Mouse (Mus musculus): ENCODE results near the gene Iah1. TPM values are rescaled to one million over a fixed set of nuclear protein-coding genes. Genes with fewer than 3 reads are reported as not detected.

Iah1 gene
- total RNA-seq, 1 experiment from 2014 or later = 23.6 TPM

- no peak for ATAC-seq (ENCODE audit: extremely low read depth, insufficient number of reproducible peaks, low FRiP score, poor library complexity, severe bottlenecking)
These were observed 4.0 kb upstream of the Iah1 start for GRCm38 (mm10) chr12:21312201-21312600.

GRCm38 (mm10) chr12:21316869-21317265, 678 bp downstream of the Iah1 start:
- no peak for ATAC-seq (ENCODE audit: extremely low read depth, insufficient number of reproducible peaks, low FRiP score, poor library complexity, severe bottlenecking)

GRCm38 (mm10) chr12:21318143-21318895, 2.1 kb downstream of the Iah1 start:
- peak; percentile 55 for ATAC-seq (ENCODE audit: extremely low read depth, insufficient number of reproducible peaks, low FRiP score, poor library complexity, severe bottlenecking)

DNA sequence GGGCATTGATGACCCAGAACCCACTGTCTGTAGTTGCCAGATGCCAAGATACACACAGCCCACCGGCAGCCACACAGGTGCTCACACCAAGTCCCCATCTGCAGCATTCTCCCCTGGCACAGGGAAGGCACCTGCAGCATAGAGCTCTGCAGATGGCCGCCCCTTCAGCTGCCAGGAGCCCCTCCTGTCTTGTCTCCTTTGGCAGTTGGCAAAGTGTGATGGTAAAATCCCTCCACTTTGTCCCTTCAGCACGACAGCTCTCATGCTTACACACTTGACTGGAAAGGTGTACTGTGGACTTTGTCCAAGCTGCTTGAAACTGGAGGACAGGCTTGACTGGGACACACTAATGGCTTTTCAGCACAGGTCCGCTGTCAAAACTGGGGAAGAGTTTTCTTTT, 4.1 kb downstream of the Iah1 start:
- no peak for ATAC-seq (ENCODE audit: extremely low read depth, insufficient number of reproducible peaks, low FRiP score, poor library complexity, severe bottlenecking)

GRCm38 (mm10) chr12:21321170-21321569, 5.0 kb downstream of the Iah1 start:
- ATAC-seq (ENCODE audit: extremely low read depth, insufficient number of reproducible peaks, low FRiP score, poor library complexity, severe bottlenecking) = no peak

GRCm38 (mm10) chr12:21322296-21322695, 6.1 kb downstream of the Iah1 start:
- no peak for ATAC-seq (ENCODE audit: extremely low read depth, insufficient number of reproducible peaks, low FRiP score, poor library complexity, severe bottlenecking)

GRCm38 (mm10) chr12:21322856-21323255, 6.7 kb downstream of the Iah1 start:
- no peak for ATAC-seq (ENCODE audit: extremely low read depth, insufficient number of reproducible peaks, low FRiP score, poor library complexity, severe bottlenecking)

GRCm38 (mm10) chr12:21324101-21324500, 7.9 kb downstream of the Iah1 start:
- ATAC-seq (ENCODE audit: extremely low read depth, insufficient number of reproducible peaks, low FRiP score, poor library complexity, severe bottlenecking) = no peak

DNA sequence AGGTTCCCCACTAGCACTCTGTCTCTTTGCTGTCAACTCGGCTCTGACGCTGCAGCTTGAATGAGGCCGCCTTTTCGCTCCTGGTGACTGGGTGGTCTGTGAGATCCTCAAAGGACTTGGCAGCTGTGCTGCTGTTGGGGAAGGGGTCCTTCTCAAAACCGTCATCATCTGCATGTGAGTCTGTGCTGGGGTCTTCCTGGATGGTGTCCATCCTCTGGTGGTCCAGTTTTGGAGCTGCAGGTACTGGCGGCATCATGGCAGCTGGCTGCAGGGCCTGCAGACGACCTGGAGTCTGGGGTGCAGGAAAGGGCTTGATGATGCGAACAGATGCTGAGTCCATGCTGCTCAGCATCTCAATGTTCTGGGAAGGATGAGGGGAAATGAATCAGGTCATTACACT, 9.1 kb downstream of the Iah1 start:
- no peak for ATAC-seq (ENCODE audit: extremely low read depth, insufficient number of reproducible peaks, low FRiP score, poor library complexity, severe bottlenecking)

DNA sequence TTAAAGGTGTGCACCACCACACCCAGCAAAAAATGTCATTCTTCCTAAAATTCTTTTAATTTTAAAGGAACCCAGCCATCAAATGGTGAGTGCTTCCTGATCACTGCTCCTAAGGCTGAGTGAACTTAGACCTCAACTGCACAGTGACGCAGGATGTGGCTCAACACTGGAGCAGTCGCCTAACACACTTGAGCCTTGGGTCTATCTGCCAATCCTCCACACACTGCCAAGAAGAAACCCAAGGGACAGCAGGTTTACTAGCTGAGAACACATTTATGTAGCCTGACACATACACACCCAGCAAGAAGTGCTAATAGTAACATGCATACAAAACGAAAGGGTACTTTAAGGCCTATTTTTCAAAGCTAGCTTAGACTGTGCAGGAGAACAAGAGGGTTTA, 10.1 kb downstream of the Iah1 start:
- ATAC-seq (ENCODE audit: extremely low read depth, insufficient number of reproducible peaks, low FRiP score, poor library complexity, severe bottlenecking) = no peak

- ATAC-seq (ENCODE audit: extremely low read depth, insufficient number of reproducible peaks, low FRiP score, poor library complexity, severe bottlenecking) = no peak
These were observed 13.6 kb downstream of the Iah1 start for GRCm38 (mm10) chr12:21329661-21330400.

DNA sequence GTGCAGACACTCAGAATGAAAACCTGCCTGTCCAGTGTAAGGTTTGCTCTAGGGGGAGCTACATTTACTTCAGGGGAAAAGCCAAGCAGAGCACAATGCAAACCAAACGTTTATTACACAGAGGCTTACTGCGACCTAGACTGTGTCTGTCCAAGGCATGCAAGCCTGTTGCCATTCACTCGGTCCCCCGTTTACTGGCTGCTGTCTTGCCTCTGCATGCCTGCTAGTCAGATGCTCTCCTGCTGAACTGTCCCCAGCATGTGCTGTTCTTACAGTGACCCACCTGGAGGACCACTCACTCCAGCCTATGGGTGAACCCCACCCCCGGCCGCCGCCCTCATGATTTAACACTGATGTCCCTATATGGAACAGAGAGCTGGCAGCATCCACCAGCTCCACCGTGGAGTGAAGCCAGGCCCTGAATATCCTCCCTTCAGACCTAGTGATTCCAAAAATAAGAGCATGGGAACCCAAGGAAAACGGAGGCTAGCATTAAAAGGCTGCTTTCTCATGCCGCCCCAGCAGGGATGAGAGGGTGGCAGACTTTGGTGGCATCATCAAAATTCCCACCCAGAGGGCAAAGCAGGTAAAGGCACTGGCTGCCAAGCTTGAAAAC, 14.9 kb downstream of the Iah1 start:
- ATAC-seq (ENCODE audit: extremely low read depth, insufficient number of reproducible peaks, low FRiP score, poor library complexity, severe bottlenecking) = no peak

DNA sequence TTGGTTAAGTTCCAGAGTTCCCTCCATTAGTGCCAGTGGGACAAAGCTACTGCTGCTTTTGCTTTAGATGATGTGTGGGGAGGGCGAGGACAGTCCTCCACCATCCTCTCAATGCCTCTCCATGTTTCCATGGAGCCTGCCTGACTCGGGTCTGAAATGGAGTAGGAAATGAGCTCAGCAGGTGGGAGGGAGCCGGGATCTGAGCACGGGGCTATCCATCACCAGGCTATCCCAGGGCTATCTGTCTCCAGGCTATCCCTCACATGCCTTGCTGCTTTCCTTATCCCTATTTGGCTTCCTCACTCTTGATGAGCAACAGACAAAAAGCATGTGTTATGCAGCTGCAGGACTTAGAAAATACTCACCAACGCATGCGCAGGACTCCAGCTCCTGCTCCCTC, 15.5 kb downstream of the Iah1 start:
- no peak for ATAC-seq (ENCODE audit: extremely low read depth, insufficient number of reproducible peaks, low FRiP score, poor library complexity, severe bottlenecking)

- ATAC-seq (ENCODE audit: extremely low read depth, insufficient number of reproducible peaks, low FRiP score, poor library complexity, severe bottlenecking) = no peak
These were observed 16.8 kb downstream of the Iah1 start for GRCm38 (mm10) chr12:21333021-21333420.

DNA sequence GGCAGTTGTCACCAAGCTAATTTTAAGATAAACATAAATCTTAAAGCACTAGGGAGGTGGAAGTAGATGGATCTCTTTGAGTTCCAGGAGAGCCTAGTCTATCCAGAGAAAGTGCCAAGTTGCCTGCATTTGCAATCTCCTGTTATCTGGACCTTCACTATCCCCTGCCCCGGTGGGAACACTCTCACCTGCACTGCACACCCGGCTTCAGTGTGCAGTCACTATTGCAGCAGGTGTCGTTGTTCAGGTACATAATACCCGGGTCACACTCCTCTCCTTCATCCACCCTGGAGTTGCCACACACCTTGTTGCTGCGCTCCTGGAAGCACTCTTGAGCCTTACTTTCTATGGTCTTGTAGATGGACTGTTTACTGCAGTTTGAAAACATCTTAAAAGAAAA, 17.6 kb downstream of the Iah1 start:
- no peak for ATAC-seq (ENCODE audit: extremely low read depth, insufficient number of reproducible peaks, low FRiP score, poor library complexity, severe bottlenecking)

GRCm38 (mm10) chr12:21335869-21336268, 19.7 kb downstream of the Iah1 start:
- ATAC-seq (ENCODE audit: extremely low read depth, insufficient number of reproducible peaks, low FRiP score, poor library complexity, severe bottlenecking) = peak; percentile 91

- ATAC-seq (ENCODE audit: extremely low read depth, insufficient number of reproducible peaks, low FRiP score, poor library complexity, severe bottlenecking) = no peak
These were observed 21.0 kb downstream of the Iah1 start for GRCm38 (mm10) chr12:21337171-21337570.

DNA sequence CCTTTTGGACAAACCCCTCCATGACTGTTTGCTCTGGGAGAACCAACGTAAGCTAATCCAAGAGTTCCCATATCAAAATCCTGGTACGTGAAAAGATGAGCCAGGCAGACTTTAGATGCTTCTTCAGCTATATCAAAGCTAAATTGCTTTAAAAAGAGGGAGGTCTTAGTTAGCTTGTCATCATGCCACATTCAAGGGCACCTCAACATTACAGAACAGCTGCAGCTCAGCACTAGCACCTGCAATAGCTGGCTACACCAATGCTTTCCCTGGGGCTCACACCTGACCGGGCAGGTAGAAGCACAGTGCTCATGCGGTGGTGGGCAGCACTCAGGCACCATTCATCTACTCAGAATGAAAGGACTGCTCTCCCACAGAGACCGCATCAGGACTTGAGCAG, 24.5 kb downstream of the Iah1 start:
- ATAC-seq (ENCODE audit: extremely low read depth, insufficient number of reproducible peaks, low FRiP score, poor library complexity, severe bottlenecking) = no peak

DNA sequence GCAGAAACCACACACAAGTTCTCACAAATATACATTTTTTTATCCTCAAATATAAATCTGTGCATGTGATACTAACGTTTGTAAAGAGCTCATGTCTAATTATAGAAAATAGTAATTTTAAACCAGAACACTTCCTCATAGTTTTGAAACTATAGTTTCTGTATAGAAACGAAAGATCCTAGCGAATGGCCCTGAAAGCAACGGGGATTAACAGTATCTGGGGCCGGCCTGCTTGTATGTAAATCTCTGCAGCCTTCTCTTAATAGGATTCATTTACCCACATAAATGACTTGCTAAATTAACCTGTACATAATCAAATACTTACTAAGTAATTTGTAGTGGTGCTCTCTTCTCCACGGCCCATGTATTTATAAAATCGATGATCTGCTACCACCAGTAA, 30.8 kb downstream of the Iah1 start:
- ATAC-seq (ENCODE audit: extremely low read depth, insufficient number of reproducible peaks, low FRiP score, poor library complexity, severe bottlenecking) = no peak
